Mouse (Mus musculus) c-Kit-positive CD71-positive TER-119-negative erythroid progenitor cells, embryonic 14.5 days (primary cell): ENCODE measurements around the gene Sstr2.

Experiments
- DNase-seq: peaks from one replicate; pipeline ENCODE4 v3.0.0-alpha.2; 2013; ENCODE audit warnings: low read depth

Sstr2 gene

GRCm38 (mm10) chr11:113621001-113621400 is 1.9 kb downstream of the Sstr2 start:
- DNase-seq, result no peak

DNA sequence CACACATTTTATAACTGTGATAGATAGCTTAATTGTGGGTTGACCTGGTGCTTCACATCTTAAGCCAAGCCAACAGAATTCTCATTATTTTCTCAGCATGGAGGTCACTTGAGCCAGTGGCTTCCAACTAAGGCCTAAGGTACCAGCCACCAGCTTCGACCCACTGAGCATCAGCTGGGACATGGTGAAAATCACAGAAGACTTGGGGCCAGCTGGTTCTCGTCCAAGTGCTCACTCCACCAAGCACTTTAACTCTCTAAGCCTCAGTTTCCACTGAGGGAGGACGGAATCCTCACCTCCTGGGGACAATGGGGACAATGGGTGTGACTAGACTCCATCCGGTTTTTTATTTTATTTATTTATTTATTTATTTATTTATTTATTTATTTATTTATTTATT is 2.9 kb downstream of the Sstr2 start:
- no peak for DNase-seq

DNA sequence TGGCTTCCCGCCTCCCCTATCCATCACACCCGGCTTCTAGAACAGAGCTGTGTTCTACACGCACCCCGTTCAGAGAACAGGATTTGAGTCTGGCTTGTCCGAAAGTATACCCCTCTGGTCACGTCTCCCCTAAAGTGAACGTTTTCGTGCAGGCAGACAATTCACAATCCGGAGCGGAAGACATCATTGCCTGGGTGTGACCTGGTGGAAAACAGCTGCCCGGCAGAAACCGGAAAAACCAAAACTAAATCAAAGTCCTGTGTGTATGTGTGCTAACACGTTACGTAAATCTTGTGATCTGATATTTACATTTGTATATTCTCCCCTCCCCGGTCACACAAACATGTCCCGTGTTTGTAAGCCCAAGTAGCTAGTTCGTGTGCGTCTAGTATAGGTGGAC is 6.3 kb downstream of the Sstr2 start:
- no peak for DNase-seq

GRCm38 (mm10) chr11:113627785-113628184 is 8.6 kb downstream of the Sstr2 start:
- no peak for DNase-seq

- DNase-seq, result no peak
Observed at GRCm38 (mm10) chr11:113630642-113631041, 11.5 kb downstream of the Sstr2 start.

GRCm38 (mm10) chr11:113631302-113631701 is 12.2 kb downstream of the Sstr2 start:
- no peak for DNase-seq

- DNase-seq, result no peak
Observed at GRCm38 (mm10) chr11:113631862-113632261, 12.7 kb downstream of the Sstr2 start.

GRCm38 (mm10) chr11:113632303-113632702 is 13.2 kb downstream of the Sstr2 start:
- no peak for DNase-seq

DNA sequence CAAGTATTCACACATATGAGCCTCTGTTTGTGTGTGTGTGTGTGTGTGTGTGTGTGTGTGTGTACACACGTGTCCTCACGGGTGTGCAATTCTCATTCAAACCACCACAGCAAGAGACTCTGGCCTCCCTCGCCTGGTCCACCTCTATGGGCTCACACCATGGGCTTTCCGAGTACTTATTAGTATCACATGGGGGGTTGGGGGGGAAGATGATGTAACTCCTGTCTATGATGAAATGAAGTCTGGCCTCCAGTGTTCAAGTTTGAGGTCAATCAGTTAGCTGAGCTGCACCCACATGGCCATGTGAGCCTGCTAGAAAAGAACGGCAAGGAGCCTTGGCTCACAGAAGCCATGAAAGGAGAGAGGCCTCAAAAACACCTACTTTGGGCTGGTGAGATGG is 14.3 kb downstream of the Sstr2 start:
- no peak for DNase-seq

- no peak for DNase-seq
Observed at GRCm38 (mm10) chr11:113634699-113635121, 15.6 kb downstream of the Sstr2 start.

DNA sequence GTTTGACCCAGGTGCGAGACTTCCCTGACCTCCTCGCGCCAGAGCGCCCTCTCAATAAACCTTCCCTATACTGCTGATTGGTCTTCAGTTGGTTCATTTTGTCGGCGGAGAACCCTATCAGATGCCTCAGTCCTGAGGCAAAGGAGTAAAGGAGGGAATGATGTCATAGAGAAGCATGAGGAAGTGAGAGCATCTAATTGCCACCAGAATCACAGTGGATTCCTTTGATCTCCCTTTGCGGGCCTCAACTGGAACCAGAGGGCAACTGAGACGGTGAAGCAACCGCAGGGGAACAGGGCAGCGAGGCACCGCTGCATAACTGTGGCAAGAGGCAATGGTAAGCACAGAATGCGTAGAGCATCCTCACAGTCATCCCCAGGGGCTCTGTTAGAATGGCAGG is 19.5 kb downstream of the Sstr2 start:
- DNase-seq, result no peak

DNA sequence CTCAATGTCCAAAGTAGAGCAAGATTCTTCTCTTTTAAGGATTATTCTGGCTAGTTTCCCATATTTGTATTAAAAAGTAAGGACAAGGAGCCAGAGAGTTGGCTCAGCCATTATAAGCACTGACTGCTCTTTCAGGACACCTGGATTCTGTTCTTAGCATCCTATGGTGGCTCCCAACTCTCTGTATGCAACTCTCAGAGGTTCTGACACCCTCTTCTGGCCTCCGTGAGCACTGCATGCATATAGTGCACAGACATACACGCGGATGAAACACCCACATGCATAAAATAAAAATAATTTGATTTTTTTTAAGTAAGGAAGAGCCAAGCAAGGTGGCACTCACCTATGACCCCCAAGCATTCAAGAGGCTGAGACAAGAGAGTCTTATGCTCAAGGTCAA is 26.0 kb downstream of the Sstr2 start:
- no peak for DNase-seq

DNA sequence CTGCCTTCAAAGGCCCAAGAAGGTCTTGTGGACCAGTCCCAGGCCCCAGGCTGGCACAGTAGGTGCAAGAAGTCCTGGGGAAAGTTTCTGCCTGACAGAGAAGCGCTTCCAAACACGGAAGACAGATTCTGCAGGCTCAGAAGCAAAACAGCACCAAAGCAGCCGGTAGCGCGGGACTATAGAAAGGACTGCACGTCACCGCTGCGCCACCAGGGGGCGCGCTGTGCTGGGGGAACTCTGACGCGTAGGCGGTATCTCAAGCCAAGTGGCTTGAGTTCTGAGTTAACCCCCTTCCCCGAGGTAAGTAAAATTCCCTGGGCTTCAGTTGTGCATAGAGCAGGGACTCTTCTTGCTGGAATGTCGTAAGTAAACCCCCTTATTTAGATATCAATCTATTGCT is 29.0 kb downstream of the Sstr2 start:
- DNase-seq, result peak; percentile 71

DNA sequence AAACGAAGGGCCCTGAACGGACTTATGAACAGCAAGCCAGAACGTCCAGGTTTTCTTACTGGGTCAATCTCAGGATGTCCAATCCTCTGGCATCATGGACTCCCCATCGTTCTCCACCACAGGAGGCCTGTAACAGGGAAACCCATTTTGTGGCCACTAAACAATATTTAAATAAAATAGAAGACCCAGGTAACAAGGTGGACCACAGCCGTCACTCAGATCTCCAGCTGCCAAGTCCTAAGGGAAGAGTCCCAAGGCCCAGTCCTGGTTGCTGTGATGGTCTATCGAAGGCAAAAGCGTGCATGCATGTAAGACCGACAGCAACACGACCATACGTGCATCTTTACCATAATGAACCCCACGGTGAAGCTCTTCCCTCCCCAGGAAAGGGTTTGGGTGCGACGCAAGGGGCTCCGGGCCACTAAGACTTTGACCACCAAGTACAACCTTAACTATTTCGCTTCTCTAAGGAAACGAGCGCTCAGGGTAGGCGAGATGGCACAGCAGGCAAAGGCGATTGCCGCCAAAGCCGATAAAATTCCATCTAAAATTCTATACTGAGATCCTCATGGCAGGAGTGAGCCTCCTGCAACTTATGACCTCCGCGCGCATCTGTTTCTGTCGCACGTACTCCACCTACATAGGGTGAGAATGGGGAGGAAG is 29.7 kb downstream of the Sstr2 start, which contains the start of gene Cog1:
Gene Cog1, plus strand, starts transcription at position 480 of the 663 bp plus-strand sequence.
- no peak for DNase-seq

DNA sequence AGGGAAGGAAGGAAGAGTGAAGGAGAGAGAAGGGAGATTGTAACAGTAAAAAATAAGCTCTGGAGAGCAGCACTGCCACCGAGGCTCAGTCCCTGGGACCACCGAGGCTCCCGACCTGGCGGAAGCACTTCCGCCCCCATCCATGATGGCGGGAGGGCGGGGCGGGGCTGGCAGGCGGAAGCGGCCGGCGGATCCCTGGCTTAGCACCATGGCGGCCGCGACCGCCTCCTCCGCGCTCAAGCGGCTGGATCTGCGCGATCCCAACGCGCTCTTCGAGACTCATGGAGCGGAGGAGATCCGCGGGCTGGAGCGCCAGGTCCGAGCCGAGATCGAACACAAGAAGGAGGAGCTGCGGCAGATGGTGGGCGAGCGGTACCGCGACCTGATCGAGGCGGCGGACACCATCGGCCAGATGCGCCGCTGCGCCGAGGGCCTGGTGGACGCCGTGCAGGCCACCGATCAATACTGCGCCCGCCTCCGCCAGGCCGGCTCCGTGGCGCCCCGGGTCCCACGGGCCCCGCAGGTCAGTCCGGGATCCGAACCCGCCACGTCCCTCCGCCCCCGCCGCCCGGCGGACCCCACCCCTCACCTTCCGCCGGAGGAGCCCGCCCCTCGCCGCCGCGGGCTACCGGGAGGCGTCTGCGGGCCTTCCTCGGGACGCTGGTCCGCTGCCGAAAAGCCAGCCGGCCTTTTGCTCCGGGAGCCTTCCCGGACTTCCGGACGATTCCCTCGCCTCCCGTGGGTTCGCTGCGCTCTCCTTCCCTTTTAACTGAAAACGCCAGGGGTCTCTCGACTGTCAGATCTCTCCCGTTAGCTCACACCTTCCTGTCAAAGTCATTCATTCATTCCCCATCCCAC is 30.4 kb downstream of the Sstr2 start, which contains the start of gene Slc39a11:
Gene Slc39a11, minus strand, starts transcription at position 727 of the 858 bp plus-strand sequence.
- DNase-seq, result peak; percentile 57

- DNase-seq, result no peak
Observed at GRCm38 (mm10) chr11:113651206-113651906, 32.2 kb downstream of the Sstr2 start.

DNA sequence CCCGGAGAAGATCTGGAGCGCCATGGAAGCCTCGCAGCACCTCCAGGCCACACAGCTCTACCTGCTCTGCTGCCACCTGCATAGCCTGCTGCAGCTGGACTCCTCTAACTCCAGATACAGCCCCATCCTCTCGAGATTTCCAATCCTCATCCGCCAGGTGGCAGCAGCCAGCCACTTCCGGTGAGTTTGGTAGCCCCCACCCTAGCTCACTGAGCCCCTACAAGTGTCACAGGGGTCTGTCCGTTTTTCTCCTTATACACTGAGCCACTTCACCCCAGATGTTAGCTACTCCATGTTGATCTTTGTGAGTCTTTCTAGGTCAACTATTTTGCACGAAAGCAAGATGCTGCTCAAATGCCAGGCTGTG is 32.7 kb downstream of the Sstr2 start:
- no peak for DNase-seq

DNA sequence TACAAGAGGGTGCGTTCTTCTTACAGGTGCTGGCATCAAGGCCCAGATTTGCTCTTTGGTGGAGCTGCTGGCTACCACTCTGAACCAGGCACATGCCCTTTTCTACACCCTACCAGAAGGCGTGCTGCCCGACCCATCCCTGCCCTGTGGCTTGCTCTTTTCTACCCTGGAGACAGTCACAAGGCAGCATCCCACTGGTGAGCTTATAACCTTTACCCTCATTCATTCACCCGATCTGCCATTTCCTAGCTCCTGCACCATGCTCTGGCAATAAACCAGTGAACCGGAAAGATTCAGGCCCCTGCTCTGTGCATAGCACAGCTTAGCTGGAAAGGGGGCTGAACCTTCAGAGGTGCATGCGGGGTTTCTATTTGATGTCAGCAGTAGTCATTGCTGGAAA is 33.4 kb downstream of the Sstr2 start:
- no peak for DNase-seq

- DNase-seq, result no peak
Observed at GRCm38 (mm10) chr11:113654105-113654504, 35.0 kb downstream of the Sstr2 start.

DNA sequence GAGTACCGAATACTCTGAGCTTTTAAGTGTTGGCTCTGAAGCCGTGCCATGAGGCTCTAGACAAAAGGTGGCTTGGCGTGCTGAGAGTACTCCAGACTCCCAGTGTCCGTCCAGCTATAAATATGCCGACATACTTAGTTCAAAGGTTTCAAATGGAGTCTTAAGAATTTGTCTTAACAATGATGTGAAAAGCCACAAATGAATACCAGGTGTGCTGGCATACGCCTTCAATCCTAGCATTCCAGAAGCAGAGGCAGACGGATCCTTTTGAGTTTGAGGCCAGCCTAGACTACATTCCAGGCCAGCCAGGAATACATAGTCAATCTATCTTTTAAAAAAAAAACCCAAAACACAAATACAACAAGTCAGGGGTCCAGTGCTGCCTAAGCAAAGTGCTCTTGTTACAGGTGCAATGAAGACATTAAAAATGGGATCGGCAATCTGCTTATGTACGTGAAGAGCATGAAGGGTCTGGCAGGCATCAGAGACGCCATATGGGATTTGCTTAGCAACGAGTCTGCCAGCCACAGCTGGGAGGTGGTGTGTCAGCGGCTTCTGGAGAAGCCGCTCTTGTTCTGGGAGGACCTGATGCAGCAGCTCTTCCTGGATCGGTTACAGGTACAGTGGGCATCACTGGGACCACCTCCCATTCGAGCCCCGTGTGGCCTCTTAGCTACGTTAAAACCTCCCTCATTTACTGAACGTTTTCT is 35.6 kb downstream of the Sstr2 start:
- no peak for DNase-seq

DNA sequence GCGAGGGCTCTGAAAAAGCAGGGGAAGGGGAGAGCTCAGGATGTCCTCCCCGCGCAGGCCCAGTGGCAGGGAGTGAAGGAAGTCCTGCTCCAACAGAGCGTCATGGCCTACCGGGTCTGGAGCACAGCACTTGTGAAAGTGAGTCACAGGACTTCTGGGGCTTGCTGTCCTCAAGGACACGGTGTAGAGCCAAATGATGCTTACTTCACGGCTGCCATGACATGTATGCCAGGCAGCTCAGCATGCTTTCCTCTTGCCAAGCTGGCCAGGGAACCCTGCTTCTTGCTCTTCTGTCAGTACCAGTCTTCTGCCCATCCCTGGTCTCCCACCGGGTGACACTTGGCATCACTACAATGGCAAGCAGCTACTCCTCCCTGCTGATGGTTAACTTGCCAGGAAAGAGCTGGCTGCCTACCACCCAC is 37.4 kb downstream of the Sstr2 start:
- DNase-seq, result no peak

- DNase-seq, result no peak
Observed at GRCm38 (mm10) chr11:113657221-113657620, 38.1 kb downstream of the Sstr2 start.
